Mouse (Mus musculus) monocyte, adult 2 months (primary cell): ENCODE measurements around the gene Barhl1.

Experiments
- DNase-seq, 2 experiments: peaks; one replicate each; pipeline ENCODE4 v3.0.0; 2022; ENCODE audit warnings: low spot score in 2 of 2, low read depth in 1 of 2

Gene Barhl1

DNA sequence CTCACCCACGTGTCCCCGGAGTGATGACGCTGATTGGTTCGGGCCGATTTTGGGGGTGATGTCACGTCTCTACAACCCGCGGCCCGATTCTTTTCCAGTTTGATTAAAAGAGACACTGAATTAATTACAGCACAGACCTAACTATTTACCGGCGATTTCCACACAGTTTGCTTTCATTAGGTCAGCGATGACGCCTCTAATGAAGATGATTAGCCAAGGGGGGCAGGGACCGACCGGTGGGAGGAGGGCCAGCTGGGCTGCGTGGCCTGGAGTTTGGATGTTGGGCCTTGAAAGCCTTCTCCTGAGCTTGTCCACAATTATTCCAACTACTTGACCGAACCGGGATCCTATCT is at the start of gene Barhl1:
TSS of gene Barhl1 (minus strand) at position 156 of the 353 bp plus-strand sequence.
- DNase-seq: no peak

DNA sequence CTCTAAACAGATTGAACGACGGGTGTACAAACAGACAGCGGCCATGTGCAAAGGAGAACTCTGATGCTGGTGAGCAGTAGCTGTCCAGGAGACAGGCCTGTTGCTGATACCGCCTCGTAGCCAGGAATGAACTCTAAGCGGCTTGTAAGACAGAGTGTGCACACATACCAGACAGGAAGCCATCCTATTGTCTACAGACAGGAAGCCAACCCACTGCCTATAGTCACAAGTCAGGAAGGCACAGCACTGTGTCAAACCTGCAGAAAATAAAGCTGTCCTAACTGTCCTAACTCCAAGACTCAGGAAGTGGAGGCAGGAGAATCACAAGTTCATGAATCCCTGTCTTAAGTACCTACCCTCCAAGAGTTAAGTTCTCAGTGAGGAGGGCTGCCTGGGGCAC is 47.1 kb upstream of the Barhl1 start:
- no peak for DNase-seq

DNA sequence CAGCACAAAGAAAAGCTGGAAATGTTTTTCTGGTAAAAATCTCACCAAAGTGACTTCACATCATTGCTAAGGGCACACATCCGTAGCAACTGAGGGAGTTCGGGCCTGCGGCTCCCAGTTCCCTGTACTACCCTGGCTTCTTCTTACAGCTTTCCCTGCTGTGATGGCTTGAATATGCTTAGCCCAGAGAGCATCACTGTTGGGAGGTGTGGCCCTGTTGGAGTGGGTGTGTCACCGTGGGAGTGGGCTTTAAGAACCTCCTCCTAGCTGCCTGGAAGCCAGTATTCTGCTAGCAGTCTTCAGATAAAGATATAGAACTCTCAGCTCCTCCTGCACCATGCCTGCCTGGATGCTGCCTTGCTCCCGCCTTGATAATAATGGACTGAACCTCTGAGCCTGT is 45.2 kb upstream of the Barhl1 start:
- DNase-seq: no peak

DNA sequence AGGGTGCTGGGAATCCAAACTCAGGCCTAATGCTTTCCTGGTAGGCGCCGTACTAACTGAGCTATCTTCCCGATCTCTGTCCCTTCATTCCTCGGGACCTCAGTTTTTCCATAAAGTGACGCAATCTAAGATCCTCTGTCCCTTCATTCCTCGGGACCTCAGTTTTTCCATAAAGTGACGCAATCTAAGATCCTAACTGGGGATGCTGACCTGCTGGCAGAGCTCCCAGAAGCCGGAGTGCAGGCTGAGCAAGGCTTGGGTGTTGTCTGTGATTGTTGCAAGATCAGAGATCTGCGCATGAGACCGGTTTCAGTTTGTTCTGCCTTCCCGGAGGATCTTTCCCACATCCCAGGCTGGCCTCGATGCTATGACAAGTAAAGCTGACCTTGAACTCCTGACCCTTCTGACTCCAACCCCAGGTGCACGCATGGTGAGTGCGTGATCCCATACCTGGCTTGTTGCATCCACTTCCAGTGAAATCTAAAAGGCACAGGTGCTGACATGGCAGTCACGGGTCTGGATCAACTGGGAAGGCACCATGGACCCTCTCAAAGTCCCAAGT is 44.6 kb upstream of the Barhl1 start:
- DNase-seq: no peak

DNA sequence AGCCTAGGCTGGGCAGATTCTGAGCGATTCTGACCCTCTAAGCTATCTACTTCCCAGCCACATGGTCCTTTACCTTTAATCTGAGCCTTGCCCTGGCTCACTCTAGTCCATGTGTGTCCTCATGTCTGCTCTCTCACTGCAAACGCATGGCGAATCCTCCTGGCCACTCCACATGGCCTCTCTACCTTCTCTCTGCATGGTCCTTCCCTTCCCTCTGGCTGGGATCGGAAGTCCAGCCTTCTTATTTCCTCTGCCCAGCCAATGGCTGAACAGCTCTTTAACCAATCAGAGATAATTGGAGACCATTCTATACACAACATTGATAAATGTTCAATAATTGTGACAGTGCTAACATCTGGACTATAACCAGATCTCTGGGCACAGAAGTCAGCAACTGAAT is 40.4 kb upstream of the Barhl1 start:
- DNase-seq: no peak

DNA sequence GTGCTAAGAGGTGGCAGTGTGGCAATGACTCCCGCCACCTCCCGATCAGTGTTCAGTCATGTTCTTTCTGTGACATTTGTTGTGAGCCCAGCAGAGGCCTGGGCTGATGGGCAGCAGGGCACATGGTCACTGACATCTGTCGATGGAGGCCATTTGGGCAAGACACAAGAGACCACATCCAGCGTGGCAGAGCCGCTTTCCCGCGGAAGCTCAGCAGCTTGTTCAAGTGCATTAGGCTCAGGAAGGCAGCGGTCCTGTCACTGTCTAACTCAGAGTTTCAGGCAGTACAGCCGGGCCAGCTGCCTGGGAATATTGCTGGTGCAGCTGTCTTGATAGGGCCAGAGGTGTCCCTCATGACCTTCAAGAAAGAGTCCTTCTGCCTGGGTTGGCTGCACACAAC is 38.1 kb upstream of the Barhl1 start:
- no peak for DNase-seq

DNA sequence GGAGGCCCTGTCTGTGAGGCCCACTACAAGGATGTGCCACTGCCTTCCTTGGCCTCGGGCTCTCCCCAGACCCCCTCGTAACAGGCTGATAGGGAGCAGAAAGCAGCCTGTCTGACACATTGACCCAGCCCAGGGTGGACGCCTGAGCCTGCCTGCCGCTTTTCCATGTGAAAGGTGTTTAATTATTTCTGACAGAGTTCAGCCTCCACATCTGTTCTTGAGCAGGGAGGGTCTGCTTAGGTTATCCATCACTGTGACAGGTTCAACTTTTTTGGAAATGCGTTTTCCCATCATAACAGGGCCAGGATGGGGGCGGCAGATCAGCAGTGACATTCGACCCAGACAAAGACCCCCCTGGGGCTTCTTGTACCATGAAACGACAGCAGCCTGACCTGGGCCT is 36.5 kb upstream of the Barhl1 start:
- no peak for DNase-seq

DNA sequence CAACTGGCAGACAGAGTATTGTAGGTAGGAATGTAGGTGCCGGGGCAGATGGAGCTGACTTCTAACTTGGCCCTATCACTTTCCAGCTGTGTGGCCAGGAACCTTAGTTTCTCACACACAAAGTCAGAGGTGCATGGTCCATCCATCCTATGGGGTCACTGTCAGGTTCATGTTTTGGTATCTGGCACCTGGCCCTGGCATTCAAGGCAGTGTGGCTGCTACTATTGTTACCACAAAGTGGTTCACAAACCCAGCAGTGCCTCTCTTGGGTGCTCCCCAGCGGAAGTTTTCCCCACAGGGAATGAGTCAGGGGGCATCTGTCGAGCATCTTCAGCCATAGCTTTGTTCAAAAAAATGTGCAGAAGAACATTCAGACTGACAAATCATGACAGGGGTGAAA is 29.8 kb upstream of the Barhl1 start:
- DNase-seq: no peak

DNA sequence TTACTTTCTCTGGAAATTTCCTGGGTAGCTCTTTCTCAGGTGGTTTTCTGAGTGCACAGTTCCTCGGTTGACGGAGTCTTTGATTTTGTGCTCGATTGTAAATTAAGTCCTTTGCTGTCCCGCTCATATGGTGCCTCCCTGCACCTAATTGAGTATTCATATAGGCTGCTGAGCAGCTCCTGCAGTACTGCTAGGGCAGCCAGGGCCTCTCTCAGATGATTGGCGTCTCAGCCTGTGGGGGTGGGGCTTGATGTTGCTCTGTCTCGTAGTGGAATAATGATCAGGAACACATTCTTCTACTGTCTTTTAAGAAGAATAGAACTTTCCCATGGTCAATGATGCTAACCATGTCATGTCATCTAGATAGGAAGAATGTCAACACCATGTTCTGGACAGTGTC is 28.9 kb upstream of the Barhl1 start:
- no peak for DNase-seq

DNA sequence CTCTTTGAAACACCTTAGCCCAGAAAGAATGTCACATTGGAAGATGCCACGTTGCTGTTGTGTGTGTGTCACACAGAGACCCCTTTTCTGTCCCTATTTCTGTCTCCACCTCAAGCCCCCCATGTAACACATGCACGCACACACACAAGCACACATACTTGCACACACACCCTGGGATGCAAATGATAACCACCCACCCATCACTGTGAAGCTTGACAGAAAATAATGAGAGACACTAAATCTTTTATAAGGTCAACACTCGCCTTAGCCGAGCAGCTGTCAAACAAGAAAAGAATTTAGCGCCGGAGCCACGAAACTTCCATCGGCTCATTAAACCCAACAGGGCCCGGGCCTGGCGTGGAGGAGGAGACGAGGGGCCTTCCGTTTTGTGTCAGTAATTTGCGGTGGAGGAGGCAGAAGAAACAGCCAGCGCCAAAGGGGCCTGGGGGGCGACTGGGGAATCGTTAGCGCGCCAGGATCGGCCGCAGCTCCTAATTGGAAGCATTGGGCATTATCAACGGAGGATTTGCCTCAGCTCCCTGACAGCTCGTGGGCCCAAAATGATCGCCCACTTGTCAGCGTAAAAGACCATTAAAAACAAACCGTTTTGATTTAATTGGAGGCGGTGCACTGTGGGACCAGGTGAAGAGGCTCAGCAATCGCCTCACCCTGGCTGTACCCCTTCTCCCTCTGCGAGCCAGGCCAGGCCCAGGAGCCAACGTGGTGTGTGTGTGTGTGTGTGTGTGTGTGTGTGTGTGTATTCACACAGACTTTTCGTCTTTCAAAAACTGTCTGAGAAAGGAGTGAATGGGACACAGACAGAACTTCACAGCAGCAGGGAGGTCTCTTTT is 27.4 kb upstream of the Barhl1 start:
- DNase-seq: no peak

DNA sequence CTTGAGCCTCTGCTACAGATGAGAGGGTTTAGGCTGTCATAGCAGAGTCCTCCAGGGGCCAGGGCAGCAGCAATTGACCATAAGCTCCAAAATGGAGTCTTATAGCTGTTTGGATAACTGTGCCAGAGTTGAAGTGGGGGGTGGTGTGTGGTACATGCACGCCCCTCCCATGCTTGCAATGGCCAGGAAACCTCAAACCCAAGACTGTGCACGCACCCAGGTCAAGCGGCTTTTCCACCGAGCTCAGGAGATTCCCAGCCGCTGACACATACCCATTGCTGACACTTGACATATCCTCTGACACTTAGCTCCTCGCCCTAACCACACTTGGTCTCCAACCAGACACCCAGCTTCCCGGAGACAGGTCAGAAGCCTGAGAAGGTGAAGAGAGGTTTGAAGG is 22.5 kb upstream of the Barhl1 start:
- DNase-seq: no peak

DNA sequence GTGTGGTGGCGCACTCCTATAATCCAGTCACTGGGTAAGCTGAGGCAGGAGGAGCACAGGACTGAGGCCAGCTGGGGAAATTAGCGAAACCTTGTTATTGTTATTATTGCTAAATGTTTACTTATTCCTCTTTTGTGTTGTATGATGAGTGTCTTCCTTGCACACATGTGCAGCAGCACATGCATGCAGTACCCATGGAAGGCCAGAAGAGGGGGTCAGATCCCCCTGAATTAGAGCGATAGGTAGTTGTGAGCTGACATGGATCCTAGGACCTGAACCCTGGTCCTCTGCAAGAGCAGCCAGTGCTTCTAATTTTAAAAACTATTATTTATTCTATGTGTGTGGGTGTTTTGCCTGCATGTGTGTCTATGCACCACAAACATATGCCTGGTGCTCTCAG is 14.1 kb upstream of the Barhl1 start:
- DNase-seq: no peak

DNA sequence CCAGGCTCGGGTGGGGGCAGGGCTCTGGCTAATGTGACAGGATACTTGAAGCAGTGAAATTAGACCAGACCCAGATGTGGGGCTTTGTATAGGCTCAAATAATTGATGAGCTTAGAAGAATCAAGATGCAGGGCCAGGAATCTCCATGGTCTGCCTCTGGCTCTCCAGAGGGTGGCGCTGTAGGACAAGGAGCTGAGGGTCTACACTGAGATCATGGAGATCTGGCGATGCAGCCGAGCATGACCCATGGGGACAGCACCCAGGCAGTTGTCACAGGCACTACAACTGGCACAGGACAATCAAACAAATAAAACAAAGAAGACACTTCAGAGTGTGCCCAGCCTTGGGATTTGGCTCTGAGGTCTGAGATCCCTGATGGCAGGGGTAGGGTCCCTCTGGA is 7.4 kb upstream of the Barhl1 start:
- no peak for DNase-seq

DNA sequence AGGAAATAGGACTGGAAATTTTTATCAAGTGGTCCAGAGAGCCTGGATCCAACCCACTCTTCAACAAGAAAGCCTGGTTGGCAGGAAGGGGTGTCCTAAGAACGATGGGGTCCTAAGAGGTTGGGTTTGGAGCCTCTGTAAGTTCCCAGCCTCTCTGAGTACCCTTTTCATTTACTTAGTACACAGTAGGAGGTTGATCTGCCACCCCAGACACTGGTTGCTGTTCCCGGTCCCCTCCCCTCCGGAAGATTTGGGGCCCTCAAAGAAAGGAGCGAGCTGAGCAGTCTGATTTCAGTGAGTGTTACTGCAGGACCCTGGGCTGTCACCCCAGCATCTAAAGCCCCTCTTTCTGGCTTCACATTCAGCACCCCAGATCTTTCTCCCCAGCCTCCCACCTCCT is 2.5 kb upstream of the Barhl1 start:
- no peak for DNase-seq

DNA sequence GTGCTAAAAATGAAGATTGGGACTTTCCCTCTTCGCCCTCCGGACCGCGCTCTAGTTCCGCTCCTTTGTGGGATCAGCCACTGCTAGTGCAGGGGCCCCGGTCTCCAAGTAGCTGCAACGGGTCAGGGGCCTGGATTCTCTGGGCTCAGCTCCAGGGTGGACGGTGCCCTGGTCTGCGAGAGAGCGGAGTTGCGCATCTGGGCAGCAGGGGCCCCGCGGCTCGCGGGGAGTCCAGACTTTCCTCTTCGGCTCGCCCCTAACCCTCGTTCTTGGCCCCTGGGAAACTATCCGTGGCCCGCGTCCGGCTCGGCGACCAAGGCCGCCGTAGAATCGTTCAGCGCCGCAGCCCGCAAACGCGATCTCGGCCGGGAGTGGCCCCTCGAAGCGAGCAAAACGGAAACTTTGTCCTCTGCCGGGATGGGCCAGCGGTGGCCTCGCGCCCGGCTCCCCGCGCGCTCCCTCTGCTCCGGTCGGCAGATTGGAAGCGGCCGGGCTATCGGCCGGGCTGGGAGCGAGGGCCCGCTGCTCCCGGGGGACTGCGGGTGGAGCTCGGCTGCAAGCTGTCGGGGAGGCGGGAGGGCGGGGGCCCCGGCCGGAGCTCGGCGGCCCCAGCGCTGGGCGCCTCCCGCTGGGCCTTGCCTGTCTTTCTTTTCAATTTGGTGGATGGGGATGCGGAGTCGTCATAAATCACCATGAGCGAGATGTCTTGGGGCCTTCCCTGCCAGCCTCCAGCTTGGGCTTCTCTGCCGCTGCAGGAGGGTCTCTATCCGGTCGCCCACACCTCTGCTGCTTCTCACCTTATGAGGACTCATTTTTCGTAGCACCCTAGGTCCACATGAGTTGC is 1.3 kb upstream of the Barhl1 start:
- no peak for DNase-seq

DNA sequence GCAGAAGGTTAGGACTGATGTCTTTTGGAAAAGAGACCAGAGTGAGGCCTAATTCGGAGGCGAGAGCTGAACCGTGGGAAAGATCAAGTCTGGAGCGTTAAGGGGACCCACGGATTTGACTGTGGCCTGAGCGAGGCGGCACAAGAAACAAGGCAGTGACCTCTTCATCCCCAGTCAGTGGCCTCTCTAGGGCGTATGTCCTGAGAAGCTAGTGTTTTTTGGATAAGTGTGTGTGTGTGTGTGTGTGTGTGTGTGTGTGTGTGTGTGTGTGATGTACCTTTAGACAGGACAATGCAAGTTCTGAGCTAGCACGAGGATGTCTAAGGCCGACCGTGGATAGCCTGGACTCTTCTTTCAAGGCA is 669 bp upstream of the Barhl1 start:
- no peak for DNase-seq

DNA sequence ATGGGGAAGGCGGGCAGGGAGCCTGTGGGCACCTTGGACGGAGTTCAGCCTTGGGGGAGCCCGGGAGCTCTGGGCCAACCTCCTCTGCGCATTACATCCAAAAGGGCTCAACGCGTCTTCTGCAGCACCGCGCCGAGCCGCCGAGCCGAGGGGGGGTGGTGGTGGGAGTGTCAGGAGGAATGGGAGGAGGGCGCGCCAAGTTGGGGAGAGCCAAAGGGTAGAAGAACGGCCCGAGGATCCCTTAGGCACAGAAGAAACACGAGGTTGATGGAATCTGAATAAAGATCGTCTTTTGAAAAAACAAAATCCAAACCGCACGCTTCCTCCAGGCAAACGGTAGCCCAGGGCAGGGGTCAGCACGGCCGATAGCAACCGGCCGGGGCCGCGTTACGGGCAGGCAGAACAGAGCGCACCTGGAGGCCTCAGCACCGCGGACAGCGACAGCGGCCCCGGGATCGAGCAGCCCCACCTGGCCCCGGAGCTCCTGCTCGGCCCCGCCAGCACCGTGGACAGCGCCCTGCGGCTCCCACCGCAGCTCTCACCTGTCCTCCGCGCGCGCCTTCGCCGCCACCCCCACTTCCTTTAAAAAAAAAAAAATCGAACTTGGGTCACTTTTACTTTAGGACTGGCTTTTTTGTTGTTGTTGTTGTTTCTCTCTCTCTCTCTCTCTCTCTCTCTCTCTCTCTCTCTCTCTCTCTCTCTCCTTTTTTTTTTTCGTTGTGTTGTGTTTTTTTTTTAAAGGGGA is 528 bp downstream of the Barhl1 start:
- DNase-seq: no peak

DNA sequence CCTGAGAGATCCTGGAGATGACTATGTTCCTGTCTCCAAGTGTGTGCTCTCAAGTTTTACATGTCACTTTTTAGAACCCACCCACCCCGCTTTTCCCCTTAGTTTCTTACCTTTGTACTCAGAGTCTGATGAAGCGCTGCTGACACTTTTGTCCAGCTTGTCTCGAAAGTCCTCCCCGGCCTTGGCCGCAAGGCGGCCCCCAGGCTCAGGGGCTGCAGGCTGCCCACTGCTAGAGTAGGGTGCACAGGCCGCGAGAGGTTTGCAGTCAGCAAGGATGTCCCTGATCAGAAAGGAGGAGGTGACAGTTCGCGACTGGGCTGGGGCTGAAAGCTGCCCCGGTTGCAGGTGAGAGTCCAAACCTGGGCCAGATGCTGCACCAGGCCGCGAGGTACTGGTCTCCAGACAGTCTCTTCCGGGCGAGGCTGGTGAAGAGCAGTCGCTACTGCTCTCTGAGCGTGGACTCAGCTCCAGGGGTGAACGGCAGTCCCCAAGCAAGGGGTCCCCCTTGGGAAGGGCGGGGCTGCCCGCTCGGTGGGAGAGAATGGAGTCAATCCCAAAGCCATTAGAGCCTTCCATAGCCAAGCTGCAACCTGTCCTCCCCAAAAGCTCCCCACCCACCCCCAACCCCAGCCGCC is 1.2 kb downstream of the Barhl1 start:
- no peak for DNase-seq

DNA sequence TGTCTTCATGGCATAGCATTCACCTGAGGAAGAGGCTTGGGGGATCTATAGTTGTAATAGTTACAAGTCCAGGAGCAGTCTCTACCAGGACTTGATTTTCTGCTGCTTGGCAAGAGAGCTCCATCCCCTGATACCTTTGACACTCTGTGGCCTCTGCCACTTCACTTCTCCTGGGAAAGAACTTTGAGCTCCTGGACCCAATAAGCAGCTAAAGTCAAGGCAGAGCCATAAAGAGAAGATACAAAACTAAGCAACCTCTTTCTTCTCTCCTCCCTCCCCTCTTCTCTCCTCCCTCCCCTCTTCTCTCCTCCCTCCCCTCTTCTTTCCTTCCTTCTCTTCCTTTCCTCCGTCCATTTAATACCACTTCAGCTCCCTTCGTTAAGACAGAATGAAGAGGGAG is 2.3 kb downstream of the Barhl1 start:
- no peak for DNase-seq

DNA sequence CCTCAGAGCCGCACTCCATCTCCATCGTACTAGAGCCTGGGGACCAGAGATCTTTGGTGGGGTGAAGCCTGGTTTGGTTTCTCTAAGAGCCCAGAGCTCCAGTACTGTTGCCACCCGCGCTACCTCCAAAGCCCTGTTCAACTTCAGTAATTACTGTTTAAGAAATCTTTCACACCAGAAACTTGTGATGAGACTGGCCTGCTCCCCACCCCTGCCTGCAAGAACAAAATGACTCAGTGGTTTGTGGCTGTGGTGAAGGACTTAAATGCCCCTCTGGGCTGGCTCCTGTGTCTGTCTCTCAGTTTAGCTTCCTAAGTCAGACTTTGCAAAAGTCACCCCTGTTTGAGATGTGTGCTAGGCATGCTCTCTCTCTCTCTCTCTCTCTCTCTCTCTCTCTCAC is 3.5 kb downstream of the Barhl1 start:
- DNase-seq: no peak

DNA sequence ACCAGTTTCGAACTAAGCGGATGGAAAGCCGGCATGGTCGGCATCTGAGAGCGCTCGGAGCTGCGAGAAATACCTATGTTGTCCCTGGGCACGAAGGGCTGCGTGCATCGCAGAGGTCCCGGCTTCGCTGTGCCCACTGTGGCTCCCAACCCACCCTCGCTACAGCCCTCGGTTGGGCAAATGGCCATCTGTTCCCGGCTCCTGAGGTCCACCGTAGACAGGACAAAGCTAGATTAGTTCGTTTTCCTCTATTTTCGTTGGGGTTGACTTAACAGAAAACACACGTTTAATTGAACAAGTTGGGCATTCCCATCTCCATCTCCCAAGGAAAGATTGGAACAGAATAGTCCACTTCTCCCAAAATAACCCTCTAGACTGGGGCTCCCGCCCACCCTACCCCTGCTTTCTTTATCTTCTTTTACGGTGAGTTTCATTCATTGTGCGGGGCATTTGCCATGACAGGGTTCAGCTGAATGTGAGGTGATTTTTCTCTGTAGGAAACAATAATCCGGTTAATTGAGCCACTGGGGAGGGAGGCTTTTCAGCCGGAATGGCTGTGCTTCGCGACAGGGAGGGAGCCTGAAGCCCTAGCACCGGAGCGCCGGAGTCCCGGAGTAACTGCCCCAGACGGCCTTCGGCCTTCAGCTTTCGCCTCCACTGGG is 4.3 kb downstream of the Barhl1 start:
- DNase-seq: no peak
